Mouse (Mus musculus) kidney, embryonic 14.5 days (tissue): Measurements from ENCODE around the gene 1700001J03Rik. TPM values are rescaled to one million over a fixed set of nuclear protein-coding genes. Genes with fewer than 3 reads are reported as not detected.
"Not testable (repeated sequence)": the region's sequence is repeated elsewhere in the genome, so short reads cannot be mapped to it uniquely, and the experiment has no call there.

Experiments
- ATAC-seq: fragments of 200-750 bp; cut with Nextera tagmentation; 2 replicates; pipeline ENCODE4 v1.8.0; 2017; ENCODE audit warnings: moderate number of reproducible peaks, mild to moderate bottlenecking, moderate TSS enrichment, moderate library complexity; ENCODE audit not compliant: low FRiP score, low TSS enrichment
- H3K27ac ChIP-seq: fragments of 300-500 bp; sonication (generic); 2 replicates; pipeline ENCODE4 v1.5.1; 2014; ENCODE audit warnings: low read depth, mild to moderate bottlenecking, low read length, moderate library complexity, mixed read lengths
- H3K27me3 ChIP-seq: fragments of 300-500 bp; sonication (generic); 2 replicates; pipeline ENCODE4 v1.6.1; 2014; ENCODE audit warnings: mild to moderate bottlenecking, low read length; ENCODE audit not compliant: control insufficient read depth, insufficient read depth
- H3K36me3 ChIP-seq: fragments of 300-500 bp; sonication (generic); 2 replicates; pipeline ENCODE4 v1.6.1; 2014; ENCODE audit warnings: low read length, mixed read lengths; ENCODE audit not compliant: control insufficient read depth, insufficient read depth
- H3K4me1 ChIP-seq: fragments of 300-500 bp; sonication (generic); 2 replicates; pipeline ENCODE4 v1.6.1; 2014; ENCODE audit warnings: low read length, mixed read lengths; ENCODE audit not compliant: control insufficient read depth, insufficient read depth
- H3K4me2 ChIP-seq: fragments of 300-500 bp; sonication (generic); replicated peaks from 2 replicates; pipeline ENCODE4 v1.6.1; 2014; ENCODE audit warnings: low read depth, mild to moderate bottlenecking, low read length
- H3K4me3 ChIP-seq: fragments of 300-500 bp; sonication (generic); 2 replicates; pipeline ENCODE4 v1.5.1; 2014; ENCODE audit warnings: mild to moderate bottlenecking, low read length
- H3K9ac ChIP-seq: fragments of 300-500 bp; sonication (generic); 2 replicates; pipeline ENCODE4 v1.6.1; 2014; ENCODE audit warnings: low read depth, mild to moderate bottlenecking, low read length, moderate library complexity
- H3K9me3 ChIP-seq: fragments of 300-500 bp; sonication (generic); 2 replicates; pipeline ENCODE4 v1.6.1; 2016; ENCODE audit warnings: low read length; ENCODE audit not compliant: control insufficient read depth
- WGBS: fragments of 180-500 bp; shearing (Covaris S2); extraction: QIAGEN DNeasy Blood & Tissue Kit; methylation state at CpG from one replicate; pipeline ENCODE4 v1.1.7; 2014; 5-methylcytosine and 5-hydroxymethylcytosine counted together
- polyA plus RNA-seq: library from polyadenylated mRNA; unstranded; fragments of >200 nt; fragmentation: Nextera tagmentation; extraction: Ambion mirVana; gene quantifications from 2 replicates; pipeline ENCODE4 v1.2.1, GENCODE M21; 2014

1700001J03Rik gene
- polyA plus RNA-seq, 1 experiment from 2014 or later = not detected

GRCm38 (mm10) chr5:146158326-146158725, 26.8 kb downstream of the 1700001J03Rik start:
- 90% methylated on average over 4 of the region's 4 CpGs for WGBS
- not testable (repeated sequence) for ATAC-seq

GRCm38 (mm10) chr5:146150454-146150853, 34.6 kb downstream of the 1700001J03Rik start:
- ATAC-seq = no peak
- Histone ChIP-seq H3K9ac (no peak overlapping the region), H3K4me1 (no peaks in the 10 kb centered on the region), H3K27me3 (no peaks in the 10 kb centered on the region), H3K9me3 (0 out of 2 replicates have a peak, but pooled peaks cover 2% of the 10 kb centered on the region), H3K4me2 (no peak overlapping the region), H3K4me3 (no peak overlapping the region), H3K36me3 (no peaks in the 10 kb centered on the region), H3K27ac (no peak overlapping the region)
- WGBS = 81% methylated on average over 3 of the region's 3 CpGs

More at GRCm38 (mm10) chr5:146158326-146158725, 26.8 kb downstream of the 1700001J03Rik start:
- H3K9ac ChIP-seq, H3K4me1 ChIP-seq, H3K27me3 ChIP-seq, H3K27ac ChIP-seq, H3K9me3 ChIP-seq, H3K4me2 ChIP-seq, H3K36me3 ChIP-seq, H3K4me3 ChIP-seq: not testable (repeated sequence)

DNA sequence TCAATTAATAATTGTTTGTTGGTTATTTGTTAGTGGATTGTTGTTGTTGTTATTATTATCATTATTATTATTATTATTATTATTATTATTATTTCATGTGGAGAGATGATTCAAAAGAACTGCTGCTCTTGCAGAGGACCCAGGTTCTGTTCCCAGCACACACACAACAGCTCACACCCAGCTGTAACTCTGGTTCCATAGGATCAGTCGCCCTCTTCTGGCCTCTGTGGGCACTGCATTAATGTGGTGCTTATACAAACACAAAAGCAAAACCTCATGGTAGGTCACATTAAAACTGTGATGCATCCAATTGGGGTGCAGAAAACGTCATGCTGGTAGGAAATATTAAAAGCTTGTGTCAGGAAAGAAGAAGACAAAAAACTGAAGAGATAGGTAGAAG, 37.2 kb downstream of the 1700001J03Rik start:
- Histone ChIP-seq H3K9me3 (0 out of 2 replicates have a peak, but pooled peaks cover 2% of the 10 kb centered on the region), H3K4me1 (no peaks in the 10 kb centered on the region), H3K36me3 (no peaks in the 10 kb centered on the region), H3K27me3 (no peaks in the 10 kb centered on the region), H3K4me2 (no peak overlapping the region), H3K9ac (no peak overlapping the region), H3K4me3 (no peak overlapping the region), H3K27ac (no peak overlapping the region)
- WGBS = 46% methylated on average over 2 of the region's 2 CpGs
- no peak for ATAC-seq

Other genes starting within 250 kb of the 1700001J03Rik start
- gene Cyp3a25, start 175.7 kb downstream of the 1700001J03Rik start, polyA plus RNA-seq = not detected in 2 replicates
- not detected in 2 replicates for gene Cyp3a59, start 106.0 kb downstream of the 1700001J03Rik start, polyA plus RNA-seq
- gene Gm5565, start 24.8 kb downstream of the 1700001J03Rik start, polyA plus RNA-seq = not detected in 2 replicates
- gene Gm6309, start 14.6 kb downstream of the 1700001J03Rik start, polyA plus RNA-seq = not detected in 2 replicates
- 29.5 and 38.2 TPM in 2 replicates for gene Rnf6, start 36.3 kb upstream of the 1700001J03Rik start, polyA plus RNA-seq
- gene Cdk8, start 45.9 kb upstream of the 1700001J03Rik start, polyA plus RNA-seq = 30.7 and 35.0 TPM in 2 replicates
- 2.3 and 2.7 TPM in 2 replicates for gene Wasf3, start 199.7 kb upstream of the 1700001J03Rik start, polyA plus RNA-seq